Mouse (Mus musculus) forebrain, embryonic 12.5 days (tissue): ENCODE measurements around the gene Plxna4. TPM values are rescaled to one million over a fixed set of nuclear protein-coding genes. Genes with fewer than 3 reads are reported as not detected.

Experiments used
- ATAC-seq: fragments of 200-750 bp; cut with Nextera tagmentation; 2 replicates; pipeline ENCODE4 v1.8.0; 2017; ENCODE audit warnings: moderate TSS enrichment; ENCODE audit not compliant: low FRiP score
- H3K27ac ChIP-seq: fragments of 300-500 bp; sonication (generic); 2 replicates; pipeline ENCODE4 v1.5.1; 2016; ENCODE audit warnings: mild to moderate bottlenecking
- H3K27me3 ChIP-seq: fragments of 300-500 bp; sonication (generic); 2 replicates; pipeline ENCODE4 v1.6.1; 2016; ENCODE audit warnings: mild to moderate bottlenecking
- H3K36me3 ChIP-seq: fragments of 300-500 bp; sonication (generic); replicated peaks from 2 replicates; pipeline ENCODE4 v1.6.1; 2016; ENCODE audit warnings: mild to moderate bottlenecking
- H3K4me1 ChIP-seq: fragments of 300-500 bp; sonication (generic); 2 replicates; pipeline ENCODE4 v1.6.1; 2016
- H3K4me2 ChIP-seq: fragments of 300-500 bp; sonication (generic); 2 replicates; pipeline ENCODE4 v1.6.1; 2016; ENCODE audit warnings: mild to moderate bottlenecking, moderate library complexity
- H3K4me3 ChIP-seq: fragments of 300-500 bp; sonication (generic); replicated peaks from 2 replicates; pipeline ENCODE4 v1.5.1; 2016; ENCODE audit warnings: mild to moderate bottlenecking
- H3K9ac ChIP-seq: fragments of 300-500 bp; sonication (generic); 2 replicates; pipeline ENCODE4 v1.6.1; 2016; ENCODE audit warnings: mild to moderate bottlenecking
- H3K9me3 ChIP-seq: fragments of 300-500 bp; sonication (generic); 2 replicates; pipeline ENCODE4 v1.6.1; 2016
- WGBS: fragments of 180-500 bp; shearing (Covaris S2); methylation state at CpG from one replicate; pipeline ENCODE4 v1.1.7; 2016; 5-methylcytosine and 5-hydroxymethylcytosine counted together
- polyA plus RNA-seq: library from polyadenylated mRNA; unstranded; fragments of >200 nt; fragmentation: Nextera tagmentation; extraction: Ambion mirVana; gene quantifications from 2 replicates; pipeline ENCODE4 v1.2.1, GENCODE M21; 2016

Gene Plxna4
- polyA plus RNA-seq, 1 experiment from 2014 or later = 9.2 TPM

DNA sequence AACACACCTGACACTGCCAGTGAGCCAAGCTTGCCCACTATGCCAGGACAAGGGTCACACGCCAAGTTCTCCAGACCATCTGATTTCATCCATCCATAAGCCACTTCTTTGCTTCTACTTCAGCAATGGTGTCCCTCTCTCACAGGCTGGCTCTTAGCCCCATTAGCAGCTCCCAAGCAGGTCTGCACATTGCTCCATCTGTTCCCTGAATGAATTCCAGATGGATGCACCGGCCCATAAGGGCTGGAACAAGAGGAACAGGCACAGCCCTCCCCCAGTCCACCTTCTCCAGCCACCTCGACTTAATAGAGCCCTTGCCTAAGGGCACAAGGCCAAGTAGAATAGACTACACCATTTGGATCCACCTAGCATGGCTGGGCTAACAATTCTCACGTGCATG lies 91.9 kb downstream of the Plxna4 start:
- WGBS = 71% methylated on average over 4 of the region's 4 CpGs
- ATAC-seq = no peak

GRCm38 (mm10) chr6:32495532-32495931 lies 92.5 kb downstream of the Plxna4 start:
- Histone ChIP-seq H3K4me2 (no peak overlapping the region), H3K4me1 (peaks cover 9% of the 10 kb centered on the region), H3K9me3 (no peaks in the 10 kb centered on the region), H3K27me3 (no peaks in the 10 kb centered on the region), H3K4me3 (no peak overlapping the region), H3K36me3 (no peaks in the 10 kb centered on the region), H3K9ac (no peak overlapping the region), H3K27ac (no peak overlapping the region)
- WGBS = 100% methylated on average over 2 of the region's 2 CpGs
- ATAC-seq = no peak

More for the DNA sequence above, 91.9 kb downstream of the Plxna4 start:
- H3K9me3 ChIP-seq = no peaks in the 10 kb centered on the region
- H3K36me3 ChIP-seq = no peaks in the 10 kb centered on the region
- H3K4me1 ChIP-seq = peaks cover 9% of the 10 kb centered on the region
- H3K4me2 ChIP-seq = no peak overlapping the region
- H3K27ac ChIP-seq = no peak overlapping the region
- no peak overlapping the region for H3K4me3 ChIP-seq
- no peaks in the 10 kb centered on the region for H3K27me3 ChIP-seq
- no peak overlapping the region for H3K9ac ChIP-seq

- H3K4me2 ChIP-seq = no peak overlapping the region
- no peaks in the 10 kb centered on the region for H3K36me3 ChIP-seq
- H3K4me3 ChIP-seq = no peak overlapping the region
- ATAC-seq = no peak
- H3K27ac ChIP-seq = no peak overlapping the region
- no peaks in the 10 kb centered on the region for H3K9me3 ChIP-seq
- no peaks in the 10 kb centered on the region for H3K27me3 ChIP-seq
- H3K9ac ChIP-seq = no peak overlapping the region
- WGBS = 38% methylated on average over 5 of the region's 5 CpGs
- peaks cover 9% of the 10 kb centered on the region for H3K4me1 ChIP-seq
These were observed 94.4 kb downstream of the Plxna4 start for GRCm38 (mm10) chr6:32493557-32493956.

- Histone ChIP-seq H3K4me1 (no peaks in the 10 kb centered on the region), H3K9ac (no peak overlapping the region), H3K27me3 (no peaks in the 10 kb centered on the region), H3K4me2 (no peak overlapping the region), H3K36me3 (no peaks in the 10 kb centered on the region), H3K4me3 (no peak overlapping the region), H3K9me3 (no peaks in the 10 kb centered on the region), H3K27ac (no peak overlapping the region)
- ATAC-seq = no peak
- WGBS = 75% methylated on average over 3 of the region's 3 CpGs
These were observed 100.9 kb downstream of the Plxna4 start for GRCm38 (mm10) chr6:32487121-32487520.

DNA sequence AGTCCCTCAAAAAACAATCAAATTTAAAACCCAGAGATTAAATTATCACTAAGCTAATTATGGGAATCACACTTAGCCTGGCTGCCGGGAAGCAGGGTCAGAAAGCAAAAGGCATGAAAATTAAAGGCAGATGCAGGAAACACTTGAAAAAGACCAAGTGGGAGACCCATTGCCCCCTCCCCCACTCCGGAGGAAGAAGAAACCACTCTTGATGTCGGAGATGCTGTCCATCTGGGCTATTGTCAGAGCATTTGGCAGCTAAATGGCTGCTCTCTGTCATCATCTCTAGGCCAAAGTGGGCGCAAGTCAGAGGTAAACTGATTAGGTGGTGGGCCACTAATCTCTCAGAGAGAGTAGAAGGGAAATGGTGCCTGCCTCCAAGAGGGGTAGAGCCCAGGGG lies 105.5 kb downstream of the Plxna4 start:
- Histone ChIP-seq H3K27me3 (no peaks in the 10 kb centered on the region), H3K27ac (no peak overlapping the region), H3K9ac (no peak overlapping the region), H3K4me3 (no peak overlapping the region), H3K4me2 (no peak overlapping the region), H3K36me3 (no peaks in the 10 kb centered on the region), H3K4me1 (peaks cover 4% of the 10 kb centered on the region), H3K9me3 (no peaks in the 10 kb centered on the region)
- no peak for ATAC-seq
- WGBS = 46% methylated on average over 4 of the region's 4 CpGs

DNA sequence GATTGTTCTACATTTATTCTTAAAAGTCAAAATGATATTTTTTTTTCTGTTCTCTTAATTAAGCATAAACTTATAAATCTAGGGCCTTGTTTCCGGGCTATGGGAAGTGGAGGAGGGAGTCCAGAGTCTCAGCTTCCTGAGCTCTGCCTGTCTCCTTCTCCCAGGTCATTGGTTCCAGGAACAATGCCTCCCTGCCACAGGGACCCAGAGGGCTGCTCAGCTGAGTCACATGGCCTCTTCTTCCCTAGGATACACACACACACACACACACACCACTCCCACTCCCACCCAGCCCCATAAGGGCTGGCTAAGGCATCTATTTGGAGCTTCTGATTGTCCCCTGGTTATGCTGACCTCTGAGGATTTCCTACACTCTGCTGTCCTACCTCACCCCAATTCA lies 107.3 kb downstream of the Plxna4 start:
- no peak for ATAC-seq
- H3K27me3 ChIP-seq = no peaks in the 10 kb centered on the region
- WGBS = 77% methylated on average over 1 of the region's 1 CpGs

GRCm38 (mm10) chr6:32479765-32480164 lies 108.2 kb downstream of the Plxna4 start:
- ATAC-seq = no peak
- WGBS = 96% methylated on average over 2 of the region's 2 CpGs
- no peak overlapping the region for H3K9ac ChIP-seq
- H3K4me3 ChIP-seq = no peak overlapping the region
- H3K27me3 ChIP-seq = no peaks in the 10 kb centered on the region
- no peak overlapping the region for H3K27ac ChIP-seq
- no peaks in the 10 kb centered on the region for H3K9me3 ChIP-seq
- H3K4me2 ChIP-seq = no peak overlapping the region
- peaks cover 4% of the 10 kb centered on the region for H3K4me1 ChIP-seq
- H3K36me3 ChIP-seq = no peaks in the 10 kb centered on the region

More for the DNA sequence above, 107.3 kb downstream of the Plxna4 start:
- Histone ChIP-seq H3K4me3 (no peak overlapping the region), H3K9me3 (no peaks in the 10 kb centered on the region), H3K4me1 (peaks cover 4% of the 10 kb centered on the region), H3K9ac (no peak overlapping the region), H3K4me2 (no peak overlapping the region), H3K36me3 (no peaks in the 10 kb centered on the region), H3K27ac (no peak overlapping the region)

- H3K4me2 ChIP-seq = no peak overlapping the region
- no peaks in the 10 kb centered on the region for H3K9me3 ChIP-seq
- H3K36me3 ChIP-seq = no peaks in the 10 kb centered on the region
- no peak overlapping the region for H3K4me3 ChIP-seq
- peak; percentile 23; the same call in 1 of the 2 replicates for ATAC-seq
- H3K4me1 ChIP-seq = peaks cover 4% of the 10 kb centered on the region
- no peak overlapping the region for H3K27ac ChIP-seq
- H3K9ac ChIP-seq = no peak overlapping the region
- WGBS = 62% methylated on average over 2 of the region's 2 CpGs
- H3K27me3 ChIP-seq = no peaks in the 10 kb centered on the region
These were observed 108.7 kb downstream of the Plxna4 start for GRCm38 (mm10) chr6:32479193-32479758.

DNA sequence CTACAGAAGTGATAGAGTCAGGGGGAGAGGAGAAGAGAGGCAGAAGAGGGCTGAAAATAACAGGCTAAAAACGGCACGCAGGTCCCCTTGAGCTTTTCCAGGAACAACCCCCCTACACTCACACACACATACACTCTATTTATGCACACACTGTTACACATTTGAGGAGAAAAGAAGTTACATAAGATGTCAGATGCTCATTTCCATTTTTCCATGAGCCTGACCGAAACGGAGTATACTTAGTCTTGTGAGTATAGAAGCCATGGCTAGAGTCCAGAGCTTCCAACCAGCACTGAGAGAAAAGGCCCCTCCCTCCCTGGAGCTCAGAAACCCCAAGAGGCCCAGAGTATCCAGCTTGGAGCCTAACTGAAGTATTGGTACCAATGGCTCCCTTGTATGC lies 112.0 kb downstream of the Plxna4 start:
- H3K4me2 ChIP-seq = no peak overlapping the region
- H3K9ac ChIP-seq = no peak overlapping the region
- no peaks in the 10 kb centered on the region for H3K9me3 ChIP-seq
- H3K4me3 ChIP-seq = no peak overlapping the region
- no peaks in the 10 kb centered on the region for H3K27me3 ChIP-seq
- H3K4me1 ChIP-seq = peaks cover 4% of the 10 kb centered on the region
- no peak for ATAC-seq
- no peak overlapping the region for H3K27ac ChIP-seq
- 87% methylated on average over 4 of the region's 4 CpGs for WGBS
- H3K36me3 ChIP-seq = no peaks in the 10 kb centered on the region

GRCm38 (mm10) chr6:32472062-32472461 lies 115.9 kb downstream of the Plxna4 start:
- Histone ChIP-seq H3K36me3 (no peaks in the 10 kb centered on the region), H3K27me3 (no peaks in the 10 kb centered on the region), H3K4me1 (0 out of 2 replicates have a peak, but pooled peaks cover 3% of the 10 kb centered on the region), H3K9ac (no peak overlapping the region), H3K9me3 (no peaks in the 10 kb centered on the region), H3K4me2 (no peak overlapping the region), H3K4me3 (no peak overlapping the region), H3K27ac (no peak overlapping the region)
- no peak for ATAC-seq
- WGBS = 79% methylated on average over 5 of the region's 5 CpGs

DNA sequence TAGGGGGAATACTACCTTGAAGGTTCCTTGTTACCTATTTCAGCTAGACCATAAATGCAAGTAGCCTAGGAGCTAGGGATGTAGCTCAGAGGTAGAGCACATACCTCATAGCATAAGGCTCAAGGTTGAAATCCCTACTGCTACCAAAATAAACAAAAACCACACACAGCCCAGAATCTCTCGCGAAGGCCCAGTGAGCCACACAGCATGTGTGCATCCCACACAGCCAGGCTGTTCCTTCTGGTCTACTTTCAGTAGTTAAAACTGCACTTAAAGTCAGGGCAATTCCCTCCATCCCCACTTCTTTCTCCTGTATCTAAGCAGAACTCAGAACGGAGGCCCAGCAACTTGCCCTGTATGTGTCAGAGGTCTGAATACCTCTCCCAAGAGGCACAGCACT lies 116.4 kb downstream of the Plxna4 start:
- 67% methylated on average over 3 of the region's 3 CpGs for WGBS
- Histone ChIP-seq H3K27me3 (no peaks in the 10 kb centered on the region), H3K4me3 (no peak overlapping the region), H3K36me3 (no peaks in the 10 kb centered on the region), H3K9me3 (no peaks in the 10 kb centered on the region), H3K4me1 (0 out of 2 replicates have a peak, but pooled peaks cover 3% of the 10 kb centered on the region), H3K4me2 (no peak overlapping the region), H3K9ac (no peak overlapping the region), H3K27ac (no peak overlapping the region)
- ATAC-seq = no peak

- no peaks in the 10 kb centered on the region for H3K36me3 ChIP-seq
- no peak overlapping the region for H3K9ac ChIP-seq
- H3K27ac ChIP-seq = no peak overlapping the region
- H3K4me2 ChIP-seq = no peak overlapping the region
- 64% methylated on average over 5 of the region's 5 CpGs for WGBS
- H3K27me3 ChIP-seq = no peaks in the 10 kb centered on the region
- no peak overlapping the region for H3K4me3 ChIP-seq
- peaks cover 9% of the 10 kb centered on the region; the same call in 1 of the 2 replicates for H3K4me1 ChIP-seq
- no peaks in the 10 kb centered on the region for H3K9me3 ChIP-seq
- no peak for ATAC-seq
These were observed 118.8 kb downstream of the Plxna4 start for GRCm38 (mm10) chr6:32469196-32469595.

GRCm38 (mm10) chr6:32465129-32465528 lies 122.9 kb downstream of the Plxna4 start:
- Histone ChIP-seq H3K4me3 (no peak overlapping the region), H3K27me3 (no peaks in the 10 kb centered on the region), H3K4me2 (no peak overlapping the region), H3K9me3 (no peaks in the 10 kb centered on the region), H3K36me3 (no peaks in the 10 kb centered on the region), H3K4me1 (peaks cover 12% of the 10 kb centered on the region; the same call in 1 of the 2 replicates), H3K9ac (no peak overlapping the region), H3K27ac (no peak overlapping the region)
- 82% methylated on average over 8 of the region's 8 CpGs for WGBS
- ATAC-seq = no peak
